ENCODE assay signal across 8 mouse cellular contexts in genomic region chr15:81848301-81848700, GRCm38 (mm10). TPM values are rescaled to one million over a fixed set of nuclear protein-coding genes. Genes with fewer than 3 reads are reported as not detected.
DNase-seq lines count a peak whose midpoint lies in the region; ATAC-seq and TF ChIP-seq lines count a peak whose summit lies in the region.

No protein-coding gene starts in this region.

- no peak for ATAC-seq in midbrain, embryonic 15.5 days (replicated peaks)
- no peak for ATAC-seq in kidney, postnatal 0 days (replicated peaks; ENCODE audit: low FRiP score, low read depth)

- DNase-seq in cerebellum, adult 18-20 months = peak; percentile 60 to 64
- no peak for DNase-seq in cerebellum, adult 11 months
- DNase-seq in midbrain, embryonic 10.5 days (ENCODE audit: low spot score) = peak; percentile 41
- DNase-seq in cerebellum, adult 2 months = peak; percentile 54 to 56
- DNase-seq in kidney, postnatal 0 days (ENCODE audit: low spot score) = peak; percentile 55
- peak; percentile 64 to 77 for DNase-seq in lung, postnatal 4 days
- peak; percentile 79 for DNase-seq in thymus, postnatal 25 days

- WGBS in midbrain, embryonic 10.5 days = 51% methylated on average over 7 of the region's 7 CpGs
- 38% methylated on average over 7 of the region's 7 CpGs for WGBS in midbrain, embryonic 15.5 days
- WGBS in cerebellum, adult 2 months = 23% methylated on average over 7 of the region's 7 CpGs
- 44% methylated on average over 7 of the region's 7 CpGs for WGBS in kidney, postnatal 0 days

- H3K4me3 ChIP-seq in midbrain, embryonic 10.5 days = no peak overlapping the region
- H3K4me3 ChIP-seq in midbrain, embryonic 15.5 days = no peak overlapping the region
- no peak overlapping the region for H3K4me3 ChIP-seq in cerebellum, adult 2 months (replicated peaks; ENCODE audit: insufficient read depth, low read depth, low read length)
- no peak overlapping the region for H3K4me3 ChIP-seq in kidney, postnatal 0 days (replicated peaks; ENCODE audit: low read depth, low read length)

- no peak overlapping the region for H3K4me2 ChIP-seq in midbrain, embryonic 15.5 days
- no peak overlapping the region for H3K4me2 ChIP-seq in kidney, postnatal 0 days (ENCODE audit: low read length)

- no peak for TF ChIP-seq POLR2A in cerebellum, adult 2 months (IDR thresholded peaks at IDR 0.05; ENCODE audit: borderline replicate concordance, insufficient read depth, low read length)

- H3K27ac ChIP-seq in midbrain, embryonic 10.5 days (replicated peaks) = no peak overlapping the region
- H3K27ac ChIP-seq in midbrain, embryonic 15.5 days = no peak overlapping the region
- H3K27ac ChIP-seq in cerebellum, adult 2 months (ENCODE audit: insufficient read depth, low read length) = no peak overlapping the region
- no peak overlapping the region for H3K27ac ChIP-seq in kidney, postnatal 0 days

- TF ChIP-seq CTCF in cerebellum, adult 2 months (IDR thresholded peaks at IDR 0.05; ENCODE audit: borderline replicate concordance, insufficient read depth, low read depth, low read length) = peak; percentile 58
- TF ChIP-seq CTCF in kidney, postnatal 0 days (IDR thresholded peaks at IDR 0.05; ENCODE audit: low read depth) = peak; percentile 72

- no peaks in the 10 kb centered on the region for H3K9me3 ChIP-seq in midbrain, embryonic 10.5 days (replicated peaks)
- no peaks in the 10 kb centered on the region for H3K9me3 ChIP-seq in midbrain, embryonic 15.5 days
- H3K9me3 ChIP-seq in kidney, postnatal 0 days (replicated peaks; ENCODE audit: low read length) = no peaks in the 10 kb centered on the region

- H3K9ac ChIP-seq in midbrain, embryonic 15.5 days = no peak overlapping the region
- no peak overlapping the region for H3K9ac ChIP-seq in kidney, postnatal 0 days (ENCODE audit: low read depth, low read length)

- no peaks in the 10 kb centered on the region for H3K27me3 ChIP-seq in midbrain, embryonic 10.5 days (ENCODE audit: low read depth, poor library complexity, severe bottlenecking)
- no peaks in the 10 kb centered on the region for H3K27me3 ChIP-seq in midbrain, embryonic 15.5 days (replicated peaks)
- no peaks in the 10 kb centered on the region for H3K27me3 ChIP-seq in cerebellum, adult 2 months (ENCODE audit: control insufficient read depth, insufficient read depth, low read length)
- no peaks in the 10 kb centered on the region for H3K27me3 ChIP-seq in kidney, postnatal 0 days (ENCODE audit: insufficient read depth, low read length)

- 0 out of 2 replicates have a peak, but pooled peaks cover 7% of the 10 kb centered on the region for H3K4me1 ChIP-seq in midbrain, embryonic 10.5 days
- H3K4me1 ChIP-seq in midbrain, embryonic 15.5 days = no peaks in the 10 kb centered on the region; the same call in 1 of the 2 replicates
- peaks cover 49% of the 10 kb centered on the region for H3K4me1 ChIP-seq in cerebellum, adult 2 months (ENCODE audit: control insufficient read depth, insufficient read depth, low read length)
- no peaks in the 10 kb centered on the region for H3K4me1 ChIP-seq in kidney, postnatal 0 days (replicated peaks; ENCODE audit: insufficient read depth, low read length)

- peaks cover 61% of the 10 kb centered on the region for H3K36me3 ChIP-seq in midbrain, embryonic 10.5 days
- H3K36me3 ChIP-seq in midbrain, embryonic 15.5 days (replicated peaks) = peaks cover 30% of the 10 kb centered on the region
- peaks cover 37% of the 10 kb centered on the region for H3K36me3 ChIP-seq in kidney, postnatal 0 days (ENCODE audit: insufficient read depth, low read length)

RNA-seq across cellular contexts. Expression of gene Tob2, which starts 10.3 kb away (rescaled TPM):
- 17.7 and 19.6 TPM in 2 replicates for polyA plus RNA-seq in midbrain, embryonic 10.5 days (2016; fragmentation: Nextera tagmentation; extraction: Ambion mirVana)
- polyA plus RNA-seq in midbrain, embryonic 15.5 days (2015; fragmentation: Nextera tagmentation; extraction: Ambion mirVana) = 16.5 and 18.5 TPM in 2 replicates
- polyA plus RNA-seq in cerebellum, adult 2 months (2012; rRNA removed) = 36.9 and 51.5 TPM in 2 replicates
- polyA plus RNA-seq in kidney, postnatal 0 days (2015; fragmentation: Nextera tagmentation; extraction: Ambion mirVana) = 22.5 and 27.7 TPM in 2 replicates

RNA-seq across cellular contexts. Expression of gene Phf5a, which starts 23.4 kb away (rescaled TPM):
- 224 and 252 TPM in 2 replicates for polyA plus RNA-seq in midbrain, embryonic 10.5 days (2016; fragmentation: Nextera tagmentation; extraction: Ambion mirVana)
- 124 and 134 TPM in 2 replicates for polyA plus RNA-seq in midbrain, embryonic 15.5 days (2015; fragmentation: Nextera tagmentation; extraction: Ambion mirVana)
- 62.4 and 67.3 TPM in 2 replicates for polyA plus RNA-seq in cerebellum, adult 2 months (2012; rRNA removed)
- polyA plus RNA-seq in kidney, postnatal 0 days (2015; fragmentation: Nextera tagmentation; extraction: Ambion mirVana) = 103 and 110 TPM in 2 replicates

RNA-seq across cellular contexts. Expression of gene Aco2, which starts 23.8 kb away (rescaled TPM):
- 152 and 163 TPM in 2 replicates for polyA plus RNA-seq in midbrain, embryonic 10.5 days (2016; fragmentation: Nextera tagmentation; extraction: Ambion mirVana)
- polyA plus RNA-seq in midbrain, embryonic 15.5 days (2015; fragmentation: Nextera tagmentation; extraction: Ambion mirVana) = 265 and 271 TPM in 2 replicates
- polyA plus RNA-seq in cerebellum, adult 2 months (2012; rRNA removed) = 621 and 638 TPM in 2 replicates
- 263 and 285 TPM in 2 replicates for polyA plus RNA-seq in kidney, postnatal 0 days (2015; fragmentation: Nextera tagmentation; extraction: Ambion mirVana)

RNA-seq across cellular contexts. Expression of gene Tef, which starts 46.1 kb away (rescaled TPM):
- 15.7 and 19.0 TPM in 2 replicates for polyA plus RNA-seq in midbrain, embryonic 10.5 days (2016; fragmentation: Nextera tagmentation; extraction: Ambion mirVana)
- 24.0 and 25.2 TPM in 2 replicates for polyA plus RNA-seq in midbrain, embryonic 15.5 days (2015; fragmentation: Nextera tagmentation; extraction: Ambion mirVana)
- 279 and 288 TPM in 2 replicates for polyA plus RNA-seq in cerebellum, adult 2 months (2012; rRNA removed)
- 17.9 and 19.9 TPM in 2 replicates for polyA plus RNA-seq in kidney, postnatal 0 days (2015; fragmentation: Nextera tagmentation; extraction: Ambion mirVana)
